Mouse (Mus musculus): Measurements from ENCODE around the gene Nectin2. TPM values are rescaled to one million over a fixed set of nuclear protein-coding genes. Genes with fewer than 3 reads are reported as not detected.
A peak's percentile ranks its signal among the peaks of the same experiment; 100 is the strongest.

The Nectin2 gene
- polyA plus RNA-seq, 1 experiment from 2014 or later: 93.1 TPM

DNA sequence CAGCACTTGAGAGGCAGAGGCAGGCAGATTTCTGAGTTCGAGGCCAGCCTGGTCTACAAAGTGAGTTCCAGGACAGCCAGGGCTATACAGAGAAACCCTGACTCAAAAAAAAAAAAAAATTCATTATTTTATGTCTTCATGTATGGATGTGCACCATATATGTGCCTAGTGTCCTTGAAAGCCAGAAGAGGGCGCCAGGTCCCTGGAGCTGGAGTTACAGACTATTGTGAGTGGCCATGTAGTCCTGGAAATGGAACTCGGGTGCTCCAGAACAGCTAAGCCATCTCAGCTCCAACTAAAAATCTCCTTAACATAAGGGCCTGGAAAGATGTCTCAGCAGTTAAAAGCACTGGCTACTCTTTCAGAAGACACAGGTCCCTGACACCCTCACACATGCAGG lies 83.5 kb downstream of the Nectin2 start:
- Histone ChIP-seq H3K4me1 (replicated peaks; ENCODE audit: control insufficient read depth, insufficient read depth, low read length) (peaks cover 10% of the 10 kb centered on the region; the same call in 1 of the 2 replicates), H3K9me3 (ENCODE audit: control insufficient read depth) (no peaks in the 10 kb centered on the region), H3K27me3 (replicated peaks; ENCODE audit: control insufficient read depth, insufficient read depth, low read length) (no peaks in the 10 kb centered on the region), H3K36me3 (ENCODE audit: control insufficient read depth, insufficient read depth) (peaks cover 4% of the 10 kb centered on the region; the same call in 1 of the 2 replicates), H3K4me3 (ENCODE audit: low read depth, low read length) (no peak overlapping the region), H3K27ac (ENCODE audit: low read depth, low read length) (no peak overlapping the region), H3K9ac (ENCODE audit: low read depth, low read length) (no peak overlapping the region), H3K4me2 (replicated peaks; ENCODE audit: low read depth) (no peak overlapping the region)
- peak; percentile 58 for TF ChIP-seq CTCF (IDR thresholded peaks at IDR 0.05; ENCODE audit: low read depth)
- ATAC-seq: no peak
- 68% methylated on average over 3 of the region's 3 CpGs for WGBS

Other genes with a start within 250 kb of the Nectin2 start
- 3.4 TPM in 2 replicates for gene Bloc1s3, start 242.1 kb downstream of the Nectin2 start, polyA plus RNA-seq (2015; fragmentation: Nextera tagmentation; extraction: Ambion mirVana)
- gene Trappc6a, start 242.1 kb downstream of the Nectin2 start, polyA plus RNA-seq (2015; fragmentation: Nextera tagmentation; extraction: Ambion mirVana): 108 and 118 TPM in 2 replicates
- not detected in 2 replicates for gene Nkpd1, start 232.6 kb downstream of the Nectin2 start, polyA plus RNA-seq (2015; fragmentation: Nextera tagmentation; extraction: Ambion mirVana)
- 13.9 and 15.0 TPM in 2 replicates for gene Ppp1r37, start 187.4 kb downstream of the Nectin2 start, polyA plus RNA-seq (2015; fragmentation: Nextera tagmentation; extraction: Ambion mirVana)
- gene Zfp296, start 173.2 kb downstream of the Nectin2 start, polyA plus RNA-seq (2015; fragmentation: Nextera tagmentation; extraction: Ambion mirVana): 0.14 TPM in 1 of 2 replicates, not detected in the other
- gene Gemin7, start 172.9 kb downstream of the Nectin2 start, polyA plus RNA-seq (2015; fragmentation: Nextera tagmentation; extraction: Ambion mirVana): 99.5 and 102 TPM in 2 replicates
- 14.8 and 16.9 TPM in 2 replicates for gene Clasrp, start 146.0 kb downstream of the Nectin2 start, polyA plus RNA-seq (2015; fragmentation: Nextera tagmentation; extraction: Ambion mirVana)
- 10.5 and 10.6 TPM in 2 replicates for gene Relb, start 121.0 kb downstream of the Nectin2 start, polyA plus RNA-seq (2015; fragmentation: Nextera tagmentation; extraction: Ambion mirVana)
- gene Clptm1, start 85.5 kb downstream of the Nectin2 start, polyA plus RNA-seq (2015; fragmentation: Nextera tagmentation; extraction: Ambion mirVana): 66.1 and 70.6 TPM in 2 replicates
- 11,285 and 12,482 TPM in 2 replicates for gene Apoc2, start 72.5 kb downstream of the Nectin2 start, polyA plus RNA-seq (2015; fragmentation: Nextera tagmentation; extraction: Ambion mirVana)
- 5.6 and 13.5 TPM in 2 replicates for gene Gm44805, start 69.1 kb downstream of the Nectin2 start, polyA plus RNA-seq (2015; fragmentation: Nextera tagmentation; extraction: Ambion mirVana)
- 0.70 and 1.4 TPM in 2 replicates for gene Apoc4, start 69.0 kb downstream of the Nectin2 start, polyA plus RNA-seq (2015; fragmentation: Nextera tagmentation; extraction: Ambion mirVana)
- 34.7 and 50.0 TPM in 2 replicates for gene Apoc1, start 57.8 kb downstream of the Nectin2 start, polyA plus RNA-seq (2015; fragmentation: Nextera tagmentation; extraction: Ambion mirVana)
- gene Apoe, start 51.3 kb downstream of the Nectin2 start, polyA plus RNA-seq (2015; fragmentation: Nextera tagmentation; extraction: Ambion mirVana): 435 and 436 TPM in 2 replicates
- 80.1 and 85.5 TPM in 2 replicates for gene Tomm40, start 35.0 kb downstream of the Nectin2 start, polyA plus RNA-seq (2015; fragmentation: Nextera tagmentation; extraction: Ambion mirVana)
- gene Bcam, start 20.5 kb upstream of the Nectin2 start, polyA plus RNA-seq (2015; fragmentation: Nextera tagmentation; extraction: Ambion mirVana): 36.2 and 38.0 TPM in 2 replicates
- 54.8 and 56.5 TPM in 2 replicates for gene Cblc, start 46.3 kb upstream of the Nectin2 start, polyA plus RNA-seq (2015; fragmentation: Nextera tagmentation; extraction: Ambion mirVana)
- gene Bcl3, start 72.3 kb upstream of the Nectin2 start, polyA plus RNA-seq (2015; fragmentation: Nextera tagmentation; extraction: Ambion mirVana): 19.0 and 23.7 TPM in 2 replicates
- 0.16 and 0.39 TPM in 2 replicates for gene Gm19345, start 101.5 kb upstream of the Nectin2 start, polyA plus RNA-seq (2015; fragmentation: Nextera tagmentation; extraction: Ambion mirVana)
- not detected in 2 replicates for gene Ceacam16, start 110.8 kb upstream of the Nectin2 start, polyA plus RNA-seq (2015; fragmentation: Nextera tagmentation; extraction: Ambion mirVana)
- gene Ceacam19, start 137.5 kb upstream of the Nectin2 start, polyA plus RNA-seq (2015; fragmentation: Nextera tagmentation; extraction: Ambion mirVana): not detected in 2 replicates
- gene Pvr, start 170.7 kb upstream of the Nectin2 start, polyA plus RNA-seq (2015; fragmentation: Nextera tagmentation; extraction: Ambion mirVana): 8.9 and 10.7 TPM in 2 replicates
- 171 and 189 TPM in 2 replicates for gene Igsf23, start 200.3 kb upstream of the Nectin2 start, polyA plus RNA-seq (2015; fragmentation: Nextera tagmentation; extraction: Ambion mirVana)
- gene Ceacam20, start 214.9 kb upstream of the Nectin2 start, polyA plus RNA-seq (2015; fragmentation: Nextera tagmentation; extraction: Ambion mirVana): 36.1 and 39.7 TPM in 2 replicates
- gene Nlrp9b, start 241.0 kb upstream of the Nectin2 start, polyA plus RNA-seq (2015; fragmentation: Nextera tagmentation; extraction: Ambion mirVana): 1.9 and 2.7 TPM in 2 replicates

Measured in intestine, postnatal 0 days (tissue).